Mouse (Mus musculus) cerebellum, adult 9-11 months (tissue): Measurements from ENCODE around the gene Gm5148.

ENCODE experiments used
- DNase-seq: peaks from one replicate; pipeline ENCODE4 v3.0.0; 2022

Gene Gm5148

GRCm38 (mm10) chr3:37724171-37724804 is at the start of gene Gm5148:
Gene Gm5148, minus strand, starts transcription at chr3:37724490.
- peak; percentile 94 for DNase-seq

GRCm38 (mm10) chr3:37770951-37771350 is 46.7 kb upstream of the Gm5148 start:
- DNase-seq: no peak

DNA sequence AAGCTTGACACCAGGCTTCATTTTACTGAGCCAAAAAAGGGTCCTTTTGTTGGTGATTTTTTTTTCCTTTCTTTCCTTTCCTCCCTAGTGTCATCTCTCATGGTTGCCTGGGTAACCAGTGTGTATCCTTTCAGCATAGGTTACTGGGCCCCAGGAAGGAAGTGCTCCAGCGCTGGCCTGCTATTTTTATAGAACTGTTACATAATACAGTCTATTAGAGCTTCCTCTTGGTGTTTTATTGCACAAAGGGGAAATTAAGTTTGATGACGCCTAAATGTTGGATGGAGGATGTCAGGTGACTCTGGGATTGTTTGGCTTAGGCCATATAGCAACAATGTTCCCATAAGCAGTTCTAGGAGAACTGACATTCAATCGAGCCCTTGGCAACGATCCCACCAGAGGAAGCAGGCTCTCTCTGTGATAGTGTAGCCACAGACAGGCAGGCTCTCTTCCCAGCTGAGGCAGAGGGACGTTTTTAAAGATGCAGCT is 45.0 kb upstream of the Gm5148 start:
- DNase-seq: peak; percentile 85

DNA sequence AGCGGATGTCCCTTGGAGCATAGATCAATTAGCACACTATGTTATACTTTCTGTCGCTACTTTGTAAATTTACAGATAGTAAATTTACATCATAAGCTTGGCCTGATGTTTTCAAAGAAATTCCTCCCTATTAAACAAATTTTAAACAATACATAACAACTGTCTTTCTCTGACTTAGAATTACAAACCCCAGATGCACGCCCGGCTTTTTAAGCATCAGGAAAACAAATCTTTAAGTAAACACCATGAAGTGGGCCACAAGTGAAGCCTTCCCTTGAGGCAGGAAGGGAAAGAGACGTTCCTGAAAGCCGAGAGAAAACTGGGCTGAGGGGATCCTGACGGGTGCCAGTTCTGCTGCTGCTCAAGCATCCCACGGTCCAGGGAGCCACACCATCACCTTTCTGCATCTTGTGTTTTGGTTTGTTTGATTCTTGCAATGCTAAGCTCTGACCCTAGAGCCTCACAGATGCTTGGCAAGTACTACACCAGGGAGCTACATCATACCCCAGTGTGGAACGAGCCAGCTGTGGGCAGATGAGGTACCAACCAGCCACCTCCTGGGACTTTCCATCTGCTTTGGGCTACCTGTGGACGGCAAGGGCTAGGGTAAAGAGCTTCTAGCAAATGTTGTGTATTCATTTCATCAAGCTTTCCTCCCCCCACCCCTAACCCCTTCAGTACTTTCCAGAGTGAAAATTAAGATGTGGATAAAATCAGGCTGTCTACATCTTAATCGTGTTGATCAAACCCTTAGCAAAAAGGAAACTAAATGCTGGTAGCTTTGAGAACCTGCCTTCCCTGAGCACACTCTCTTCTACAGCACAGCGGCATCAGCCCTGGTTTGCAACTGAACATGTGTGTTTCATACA is 43.1 kb upstream of the Gm5148 start:
- no peak for DNase-seq

- DNase-seq: no peak
Measured at GRCm38 (mm10) chr3:37766628-37767027, 42.3 kb upstream of the Gm5148 start.

- DNase-seq: no peak
Measured at GRCm38 (mm10) chr3:37765971-37766370, 41.7 kb upstream of the Gm5148 start.

- no peak for DNase-seq
Measured at GRCm38 (mm10) chr3:37765275-37765674, 41.0 kb upstream of the Gm5148 start.

DNA sequence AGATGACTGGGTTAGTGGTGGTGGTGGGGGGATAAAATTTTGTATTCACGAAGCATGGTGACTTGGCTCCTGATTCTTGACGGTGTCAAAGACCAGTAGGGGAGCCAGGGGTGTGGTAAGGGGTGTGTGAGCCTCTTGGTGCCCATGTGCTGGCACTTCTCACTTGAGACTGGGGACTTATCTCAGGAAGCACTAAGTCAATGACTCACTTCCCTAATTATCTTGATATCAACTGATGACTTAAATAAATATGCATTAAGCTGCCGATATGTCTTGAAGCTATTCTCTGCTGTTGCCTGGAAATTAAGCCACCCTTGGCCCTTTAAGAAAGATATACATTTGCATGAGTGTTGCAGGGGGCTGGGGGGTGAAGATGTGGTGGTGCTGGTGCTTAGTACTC is 38.0 kb upstream of the Gm5148 start:
- no peak for DNase-seq

- no peak for DNase-seq
Measured at GRCm38 (mm10) chr3:37761741-37762140, 37.5 kb upstream of the Gm5148 start.

DNA sequence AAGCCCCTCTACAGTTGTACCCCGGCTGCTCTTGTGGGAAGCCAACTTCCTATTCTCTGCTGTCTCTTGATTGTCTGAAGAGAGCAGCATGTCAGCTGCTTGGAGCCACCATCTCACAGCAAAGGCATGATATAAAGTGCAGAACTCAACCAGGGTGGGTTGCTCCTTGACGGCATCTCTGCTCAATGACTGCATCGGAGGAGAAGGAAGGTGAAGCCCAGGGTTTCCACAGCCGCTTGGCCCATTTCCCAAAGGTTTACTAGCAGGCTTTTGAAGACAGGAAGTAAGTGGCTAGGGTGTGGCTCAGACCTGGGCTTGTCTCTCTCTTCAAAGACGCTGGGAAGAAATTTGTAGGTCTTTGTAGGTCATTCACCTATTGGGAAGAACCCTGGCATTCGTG is 36.6 kb upstream of the Gm5148 start:
- no peak for DNase-seq

GRCm38 (mm10) chr3:37758611-37759322 is 34.5 kb upstream of the Gm5148 start:
- peak; percentile 21 for DNase-seq

- DNase-seq: peak; percentile 42
Measured at GRCm38 (mm10) chr3:37758124-37758523, 33.8 kb upstream of the Gm5148 start.

GRCm38 (mm10) chr3:37757613-37758012 is 33.3 kb upstream of the Gm5148 start:
- no peak for DNase-seq

- no peak for DNase-seq
Measured at GRCm38 (mm10) chr3:37756005-37756404, 31.7 kb upstream of the Gm5148 start.

DNA sequence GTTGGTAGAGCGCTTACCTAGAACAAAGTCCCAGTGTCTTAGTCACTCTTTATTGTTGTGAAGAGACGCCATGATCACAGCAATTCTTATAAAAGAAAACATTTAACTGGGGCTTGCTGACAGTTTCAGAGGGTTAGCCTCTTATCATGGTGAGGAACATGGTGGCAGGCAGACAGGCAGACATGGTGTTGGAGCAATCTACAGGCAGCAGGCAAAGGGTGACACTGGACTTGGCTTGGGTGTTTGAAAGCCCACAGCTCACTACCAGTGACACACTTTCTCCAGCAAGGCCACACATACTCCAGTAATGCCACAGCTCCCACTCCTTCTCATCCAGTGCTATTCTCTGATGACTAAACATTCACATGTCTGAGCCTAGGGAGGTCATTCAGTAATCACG is 30.3 kb upstream of the Gm5148 start:
- DNase-seq: no peak

DNA sequence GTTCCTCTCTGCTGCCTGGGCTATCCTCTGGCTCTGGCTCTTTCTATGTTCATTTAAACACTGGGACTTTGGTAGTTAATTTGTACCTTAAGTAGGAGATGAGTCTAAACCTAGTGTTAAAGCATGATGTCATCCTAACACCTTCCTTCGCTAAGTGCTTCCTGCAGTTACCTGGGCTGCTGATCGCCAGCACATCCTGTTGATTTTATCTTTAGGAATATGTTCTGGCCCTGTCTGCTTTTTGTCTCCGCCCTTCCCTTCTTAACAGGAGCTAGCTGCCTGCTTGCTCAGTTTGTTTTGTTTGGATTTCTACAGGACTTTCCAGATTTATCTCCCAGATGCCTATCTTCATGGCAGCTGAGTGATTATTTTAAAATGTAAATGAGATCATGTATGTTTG is 28.9 kb upstream of the Gm5148 start:
- no peak for DNase-seq

- no peak for DNase-seq
Measured at GRCm38 (mm10) chr3:37748002-37748733, 23.9 kb upstream of the Gm5148 start.

DNA sequence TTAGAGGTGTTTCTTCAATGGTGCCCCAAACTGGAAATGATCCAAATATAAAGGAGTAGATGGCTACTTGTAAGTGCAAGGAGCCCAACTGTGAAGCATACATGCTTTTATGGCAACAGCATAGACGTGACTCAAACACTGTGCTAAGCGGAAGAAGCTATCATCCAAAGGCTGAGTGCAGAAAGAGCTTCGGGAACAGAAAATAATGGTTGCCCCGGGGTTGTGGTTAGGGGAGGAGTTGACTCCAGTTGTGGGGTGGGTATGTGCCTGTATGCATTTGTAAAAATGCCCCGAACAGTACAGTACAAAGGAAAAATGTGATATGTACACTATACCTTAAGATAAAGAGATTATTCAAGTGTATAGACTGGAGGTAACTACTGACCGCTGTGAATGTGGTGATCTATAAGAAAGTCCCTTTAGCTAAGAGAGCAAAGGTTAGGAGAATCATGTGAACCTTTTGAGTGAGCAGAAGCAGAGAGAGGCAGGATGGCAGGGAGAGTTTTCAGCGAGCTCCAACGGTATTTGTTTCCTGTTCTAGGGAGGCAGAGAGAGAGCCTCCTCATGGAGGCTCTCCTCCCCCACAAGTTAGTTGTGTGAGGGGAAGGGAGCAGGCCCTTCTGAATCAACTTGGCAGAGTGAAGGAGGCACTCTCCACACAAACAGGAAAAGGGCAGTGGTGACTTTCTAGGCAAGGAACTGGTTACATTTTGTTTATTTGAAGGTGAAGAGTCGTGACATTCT is 23.1 kb upstream of the Gm5148 start:
- DNase-seq: no peak

DNA sequence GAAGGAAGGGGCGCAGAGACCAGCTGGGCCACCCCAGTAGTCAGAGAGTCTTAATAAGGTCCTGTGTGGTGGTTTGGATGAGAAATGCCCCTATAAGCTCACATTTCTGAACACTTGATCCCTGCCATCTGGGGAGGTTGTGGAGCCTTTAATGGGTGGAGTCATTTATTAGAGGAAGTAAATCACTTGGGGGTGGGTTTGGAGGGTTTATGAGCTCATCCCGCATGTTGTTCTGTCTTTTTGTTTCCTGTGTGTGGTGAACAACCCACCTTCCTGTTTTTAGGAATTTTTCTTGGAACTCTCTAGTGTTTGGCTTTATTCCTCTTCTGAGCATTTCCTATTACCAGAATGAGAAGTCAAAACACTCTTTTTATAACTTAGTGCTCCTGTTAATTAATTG is 19.8 kb upstream of the Gm5148 start:
- no peak for DNase-seq

DNA sequence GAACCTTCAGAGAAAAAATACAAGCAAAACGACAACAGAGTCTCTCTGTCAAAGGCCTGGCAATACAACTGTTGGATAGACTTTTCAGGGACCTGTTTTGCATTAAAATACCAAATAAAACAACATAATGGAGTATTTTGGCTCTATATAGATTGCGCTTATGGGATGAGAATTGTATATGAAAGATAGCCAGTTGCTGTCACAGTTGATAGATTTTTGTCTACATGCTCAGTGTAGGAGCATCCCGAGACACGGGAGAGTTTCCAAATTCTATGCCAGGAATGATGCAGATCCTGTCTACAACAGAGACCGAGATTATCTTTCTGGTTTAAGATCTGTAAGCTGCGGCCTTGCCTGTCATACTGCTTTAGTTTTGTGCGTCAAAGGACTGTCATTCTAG is 15.7 kb upstream of the Gm5148 start:
- DNase-seq: no peak

- DNase-seq: no peak
Measured at GRCm38 (mm10) chr3:37738171-37738950, 14.1 kb upstream of the Gm5148 start.
